Comparison of ENCODE assay signal across 8 mouse cellular contexts in the genomic region with DNA sequence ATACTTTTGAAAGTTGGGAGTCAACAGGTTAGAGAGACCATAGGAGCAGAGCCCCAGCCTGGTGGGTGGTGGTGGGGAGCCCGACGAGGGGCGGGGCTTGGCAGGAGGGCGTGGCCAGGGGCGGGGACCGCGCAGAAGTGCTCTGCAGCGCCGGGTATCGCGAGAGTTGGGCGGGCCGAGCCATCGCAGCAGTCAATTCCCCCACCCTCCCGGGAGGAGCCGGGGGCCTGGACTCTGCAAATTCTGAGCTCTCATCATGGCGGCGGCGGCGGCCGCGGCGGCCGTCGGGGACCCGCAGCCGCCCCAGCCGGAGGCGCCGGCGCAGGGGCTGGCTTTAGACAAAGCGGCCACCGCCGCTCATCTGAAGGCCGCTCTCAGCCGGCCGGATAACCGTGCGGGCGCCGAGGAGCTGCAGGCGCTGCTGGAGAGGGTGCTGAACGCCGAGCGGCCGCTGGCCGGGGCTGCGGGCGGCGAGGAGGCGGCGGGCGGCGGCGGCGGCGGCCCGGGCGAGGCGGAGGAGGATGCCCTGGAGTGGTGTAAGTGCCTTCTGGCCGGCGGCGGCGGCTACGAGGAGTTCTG. TPM values are rescaled to one million over a fixed set of nuclear protein-coding genes. Genes with fewer than 3 reads are reported as not detected.
DNase-seq lines count a peak whose midpoint lies in the region; ATAC-seq and TF ChIP-seq lines count a peak whose summit lies in the region.

A gene (plus strand): TSS at position 208 of the 579 bp plus-strand sequence.

- peak within 1 kb of the TSS; percentile 83 for H3K9ac ChIP-seq in heart, embryonic 11.5 days (ENCODE audit: low read depth, low read length)
- peak within 1 kb of the TSS; percentile 95 for H3K9ac ChIP-seq in kidney, embryonic 16.5 days (replicated peaks; ENCODE audit: low read length)
- H3K9ac ChIP-seq in liver, adult 2 months (ENCODE audit: low read depth, low read length) = peak within 1 kb of the TSS; percentile 97

- WGBS in heart, embryonic 11.5 days (ENCODE audit: insufficient replicate concordance) = under 1% methylated on average over 55 of the region's 65 CpGs
- 0% methylated on average over 41 of the region's 65 CpGs for WGBS in kidney, embryonic 16.5 days
- WGBS in liver, adult 2 months = 1% methylated on average over 64 of the region's 65 CpGs

- H3K9me3 ChIP-seq in erythroblast, embryonic 14.5 days (ENCODE audit: control insufficient read depth, low read length) = no peaks in the 10 kb centered on the region
- no peaks in the 10 kb centered on the region for H3K9me3 ChIP-seq in heart, embryonic 11.5 days (replicated peaks; ENCODE audit: control insufficient read depth, low read length)
- no peaks in the 10 kb centered on the region for H3K9me3 ChIP-seq in kidney, embryonic 16.5 days (ENCODE audit: low read length)

- TF ChIP-seq CTCF in C2C12 (IDR thresholded peaks at IDR 0.05; ENCODE audit: control insufficient read depth, insufficient read depth, insufficient read length) = no peak
- no peak for TF ChIP-seq CTCF in brain, embryonic 14.5 days (IDR thresholded peaks at IDR 0.05; ENCODE audit: borderline replicate concordance, extremely low read depth, insufficient read depth, insufficient read length)
- no peak for TF ChIP-seq CTCF in liver, adult 2 months (IDR thresholded peaks at IDR 0.05; ENCODE audit: low read depth, low read length)

- peaks cover 35% of the 10 kb centered on the region for H3K4me1 ChIP-seq in erythroblast, embryonic 14.5 days (ENCODE audit: control insufficient read depth)
- peaks cover 3% of the 10 kb centered on the region; the same call in 1 of the 2 replicates for H3K4me1 ChIP-seq in heart, embryonic 11.5 days (ENCODE audit: control insufficient read depth, insufficient read depth, low read length)
- peaks cover 8% of the 10 kb centered on the region for H3K4me1 ChIP-seq in kidney, embryonic 16.5 days (ENCODE audit: insufficient read depth, low read length)
- peaks cover 3% of the 10 kb centered on the region; the same call in 1 of the 2 replicates for H3K4me1 ChIP-seq in liver, adult 2 months (ENCODE audit: control insufficient read depth, insufficient read depth, low read length)

- H3K79me2 ChIP-seq in C2C12 (ENCODE audit: control insufficient read depth, insufficient read depth) (peaks cover 49% of the 10 kb centered on the region), myocyte (ENCODE audit: control insufficient read depth, insufficient read depth) (peaks cover 47% of the 10 kb centered on the region)
- peaks cover 19% of the 10 kb centered on the region for H3K79me2 ChIP-seq in liver, adult 2 months (ENCODE audit: control insufficient read depth, insufficient read depth, low read length)

- H3K4me3 ChIP-seq in C2C12 (ENCODE audit: insufficient read depth, poor library complexity, severe bottlenecking) = peak within 1 kb of the TSS; percentile 87
- peak within 1 kb of the TSS; percentile 98 for H3K4me3 ChIP-seq in erythroblast, embryonic 14.5 days (replicated peaks)
- peak within 1 kb of the TSS; percentile 66 for H3K4me3 ChIP-seq in heart, embryonic 11.5 days (ENCODE audit: low read depth, low read length)
- peak within 1 kb of the TSS; percentile 76 for H3K4me3 ChIP-seq in kidney, embryonic 16.5 days (ENCODE audit: low read length)
- H3K4me3 ChIP-seq in liver, adult 2 months (ENCODE audit: insufficient read depth, low read depth, low read length) = peak within 1 kb of the TSS; percentile 99
- peak within 1 kb of the TSS; percentile 81 for H3K4me3 ChIP-seq in myocyte

- H3K36me3 ChIP-seq in C2C12 (ENCODE audit: control insufficient read depth, insufficient read depth) = peaks cover 18% of the 10 kb centered on the region
- peaks cover 12% of the 10 kb centered on the region for H3K36me3 ChIP-seq in erythroblast, embryonic 14.5 days (ENCODE audit: control insufficient read depth)
- no peaks in the 10 kb centered on the region for H3K36me3 ChIP-seq in heart, embryonic 11.5 days (ENCODE audit: control insufficient read depth, insufficient read depth, low read length)
- 0 out of 2 replicates have a peak, but pooled peaks cover 8% of the 10 kb centered on the region for H3K36me3 ChIP-seq in kidney, embryonic 16.5 days (ENCODE audit: insufficient read depth, low read length)
- peaks cover 4% of the 10 kb centered on the region; the same call in 1 of the 2 replicates for H3K36me3 ChIP-seq in liver, adult 2 months (ENCODE audit: control insufficient read depth, insufficient read depth, low read length)
- no peaks in the 10 kb centered on the region for H3K36me3 ChIP-seq in myocyte (ENCODE audit: control insufficient read depth, insufficient read depth)
- H3K36me3 ChIP-seq in splenic B cell, adult 2 months (ENCODE audit: control insufficient read depth, insufficient read depth, low read length, poor library complexity, severe bottlenecking) = no peaks in the 10 kb centered on the region

- H3ac ChIP-seq in C2C12 (ENCODE audit: control insufficient read depth, insufficient read length, low read depth) (peak within 1 kb of the TSS; percentile 51), myocyte (ENCODE audit: control insufficient read depth, insufficient read length) (peak within 1 kb of the TSS; percentile 56)

- peak; percentile 98 for DNase-seq in brain, embryonic 14.5 days (ENCODE audit: low read depth)
- DNase-seq in liver, adult 2 months (ENCODE audit: extremely low read depth, low read depth, low spot score) = peak; percentile 79
- peak; percentile 97 for DNase-seq in splenic B cell, adult 2 months (ENCODE audit: low read depth, low spot score)

- ATAC-seq in heart, embryonic 11.5 days (replicated peaks; ENCODE audit: insufficient number of reproducible peaks, low FRiP score, low TSS enrichment) = peak; percentile 97
- ATAC-seq in kidney, embryonic 16.5 days (ENCODE audit: low FRiP score, low TSS enrichment) = peak; percentile 99

- peak; percentile 88 for TF ChIP-seq POLR2A in brain, embryonic 14.5 days (IDR thresholded peaks at IDR 0.05; ENCODE audit: borderline replicate concordance, extremely low read depth, insufficient read depth, insufficient read length, poor library complexity, severe bottlenecking)
- peak; percentile 58; the same call in 1 of the 2 replicates for TF ChIP-seq POLR2A in liver, adult 2 months (IDR thresholded peaks at IDR 0.05; ENCODE audit: extremely low read depth, insufficient read depth, low read length)
- TF ChIP-seq POLR2A in myocyte (IDR thresholded peaks at IDR 0.05; ENCODE audit: insufficient read length, low read depth) = peak; percentile 58

- peak within 1 kb of the TSS; percentile 90 for H3K4me2 ChIP-seq in heart, embryonic 11.5 days
- peak within 1 kb of the TSS; percentile 95 for H3K4me2 ChIP-seq in kidney, embryonic 16.5 days (replicated peaks; ENCODE audit: low read depth, low read length)
- peak within 1 kb of the TSS; percentile 96 for H3K4me2 ChIP-seq in myocyte (ENCODE audit: low read depth)

- no peaks in the 10 kb centered on the region for H3K27me3 ChIP-seq in C2C12 (ENCODE audit: control insufficient read depth, insufficient read depth, insufficient read length)
- no peaks in the 10 kb centered on the region for H3K27me3 ChIP-seq in erythroblast, embryonic 14.5 days (ENCODE audit: control insufficient read depth)
- H3K27me3 ChIP-seq in heart, embryonic 11.5 days (ENCODE audit: control insufficient read depth, insufficient read depth, low read length) = no peaks in the 10 kb centered on the region
- H3K27me3 ChIP-seq in kidney, embryonic 16.5 days (ENCODE audit: insufficient read depth, low read length) = no peaks in the 10 kb centered on the region
- H3K27me3 ChIP-seq in liver, adult 2 months (ENCODE audit: control insufficient read depth, insufficient read depth, low read length) = no peaks in the 10 kb centered on the region
- no peaks in the 10 kb centered on the region for H3K27me3 ChIP-seq in myocyte (ENCODE audit: control insufficient read depth, insufficient read depth, insufficient read length)
- no peaks in the 10 kb centered on the region for H3K27me3 ChIP-seq in splenic B cell, adult 2 months (ENCODE audit: control insufficient read depth, insufficient read depth, low read length, poor library complexity, severe bottlenecking)

- peaks cover 46% of the 10 kb centered on the region for H3K79me3 ChIP-seq in C2C12 (ENCODE audit: low read depth)

- peak within 1 kb of the TSS; percentile 82 for H3K27ac ChIP-seq in heart, embryonic 11.5 days (ENCODE audit: low read depth, low read length)
- H3K27ac ChIP-seq in kidney, embryonic 16.5 days (ENCODE audit: low read length) = peak within 1 kb of the TSS; percentile 81
- peak within 1 kb of the TSS; percentile 75 for H3K27ac ChIP-seq in liver, adult 2 months (replicated peaks; ENCODE audit: insufficient read depth, low read depth, low read length)

TF ChIP-seq in C2C12, 6 proteins besides CTCF, POLR2A, EP300 and RAD21:
- TF ChIP-seq MYOG (IDR thresholded peaks at IDR 0.05; ENCODE audit: control insufficient read depth, extremely low read depth, insufficient read length) (no peak), MAX (IDR thresholded peaks at IDR 0.05) (no peak), FOSL1 (IDR thresholded peaks at IDR 0.05; ENCODE audit: insufficient read depth, low read length, poor library complexity, severe bottlenecking) (no peak), CEBPB (IDR thresholded peaks at IDR 0.05; ENCODE audit: low read depth) (no peak)
TF ChIP-seq in C2C12: peak in this region for 0.

TF ChIP-seq in myocyte, 11 proteins besides CTCF, POLR2A, EP300 and RAD21:
- TF ChIP-seq MYOD1 (IDR thresholded peaks at IDR 0.05; ENCODE audit: control insufficient read depth in 1 of 3, insufficient read length in 2 of 3, low read depth in 2 of 3) = no peak
- no peak for TF ChIP-seq MAX (IDR thresholded peaks at IDR 0.05; ENCODE audit: low read depth)
- peak; percentile 39 for TF ChIP-seq POLR2AphosphoS2 (IDR thresholded peaks at IDR 0.05; ENCODE audit: insufficient read length, low read depth)

RNA-seq across cellular contexts. Expression of the gene that starts here (rescaled TPM):
- polyA plus RNA-seq in C2C12 (2012; fragmentation: generic; extraction: Trizol) = 6.3 TPM
- polyA plus RNA-seq in brain, embryonic 14.5 days (2012; rRNA removed) = 45.2 and 53.9 TPM in 2 replicates
- polyA plus RNA-seq in erythroblast, embryonic 14.5 days (2012) = 0.38 and 0.43 TPM in 2 replicates
- 13.8 and 14.7 TPM in 2 replicates for polyA plus RNA-seq in heart, embryonic 11.5 days (2014; fragmentation: Nextera tagmentation; extraction: Ambion mirVana)
- 12.7 and 14.1 TPM in 2 replicates for polyA plus RNA-seq in kidney, embryonic 16.5 days (2015; fragmentation: Nextera tagmentation; extraction: Ambion mirVana)
- 63.0 and 65.2 TPM in 2 replicates for total RNA-seq in liver, adult 2 months (2014; rRNA removed)
- 12.0 and 12.8 TPM in 2 replicates for polyA plus RNA-seq in liver, adult 2 months (2012; rRNA removed)
- polyA plus RNA-seq in myocyte (2012; fragmentation: generic; extraction: Trizol) = 12.4 TPM

Comparison
In these comparisons a context has a peak if more than half of its experiments do, and no peak if none do; other contexts are left out.
1. Peak in every context shown above with its lines: DNase-seq, ATAC-seq, H3K4me3 ChIP-seq and H3K27ac ChIP-seq.